Mouse (Mus musculus) c-Kit-negative CD71-positive TER-119-positive erythroid progenitor cells, embryonic 14.5 days (primary cell): ENCODE data around the gene Ip6k1.
A peak's percentile ranks its signal among the peaks of the same experiment; 100 is the strongest.

Experiments used
- DNase-seq: peaks from one replicate; pipeline ENCODE4 v3.0.0-alpha.2; 2013; ENCODE audit warnings: low read depth, low spot score

Ip6k1 gene

GRCm38 (mm10) chr9:108001922-108002770 lies at the start of gene Ip6k1:
Gene Ip6k1, plus strand, starts transcription at chr9:108002501.
- DNase-seq: peak; percentile 100

DNA sequence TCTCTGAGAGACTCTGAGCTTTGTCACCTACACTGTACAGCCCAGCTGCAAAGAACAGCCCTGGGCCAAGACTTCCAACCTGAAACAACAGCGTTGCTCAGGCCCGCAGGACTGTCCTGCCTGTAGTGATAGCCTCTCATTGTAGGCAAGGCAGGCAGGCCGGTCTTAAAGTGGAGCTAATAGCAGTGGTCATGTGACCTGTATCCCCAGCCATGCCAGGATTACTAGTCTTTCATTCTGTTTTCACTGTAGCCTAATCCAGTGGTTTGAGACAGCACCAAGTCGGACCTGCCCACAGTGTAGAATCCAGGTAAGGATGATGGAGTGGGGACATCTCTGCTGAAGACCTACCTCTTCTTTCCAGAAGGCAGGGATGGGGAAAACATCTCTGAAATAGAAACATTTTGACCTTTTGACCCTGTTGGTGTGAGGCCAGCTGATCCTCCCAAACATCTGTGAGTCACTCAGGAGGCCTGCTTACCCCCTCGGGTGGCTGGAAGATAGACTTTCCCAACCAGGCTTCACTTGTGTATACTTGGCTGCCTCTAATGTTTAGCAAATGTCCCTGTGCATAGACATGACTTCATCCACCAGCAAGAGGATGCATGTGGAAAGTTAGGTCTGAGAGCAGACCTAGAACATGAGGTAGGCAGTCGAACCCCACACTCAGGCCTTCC lies 46.5 kb upstream of the Ip6k1 start:
- no peak for DNase-seq

- no peak for DNase-seq
These were observed 45.2 kb upstream of the Ip6k1 start for GRCm38 (mm10) chr9:107957141-107957540.

GRCm38 (mm10) chr9:107959896-107960295 lies 42.4 kb upstream of the Ip6k1 start:
- DNase-seq: no peak

- DNase-seq: no peak
These were observed 41.4 kb upstream of the Ip6k1 start for GRCm38 (mm10) chr9:107960928-107961327.

GRCm38 (mm10) chr9:107961351-107961762 lies 40.9 kb upstream of the Ip6k1 start:
- DNase-seq: no peak

GRCm38 (mm10) chr9:107961881-107962280 lies 40.4 kb upstream of the Ip6k1 start:
- DNase-seq: no peak

GRCm38 (mm10) chr9:107962916-107963315 lies 39.4 kb upstream of the Ip6k1 start:
- no peak for DNase-seq

DNA sequence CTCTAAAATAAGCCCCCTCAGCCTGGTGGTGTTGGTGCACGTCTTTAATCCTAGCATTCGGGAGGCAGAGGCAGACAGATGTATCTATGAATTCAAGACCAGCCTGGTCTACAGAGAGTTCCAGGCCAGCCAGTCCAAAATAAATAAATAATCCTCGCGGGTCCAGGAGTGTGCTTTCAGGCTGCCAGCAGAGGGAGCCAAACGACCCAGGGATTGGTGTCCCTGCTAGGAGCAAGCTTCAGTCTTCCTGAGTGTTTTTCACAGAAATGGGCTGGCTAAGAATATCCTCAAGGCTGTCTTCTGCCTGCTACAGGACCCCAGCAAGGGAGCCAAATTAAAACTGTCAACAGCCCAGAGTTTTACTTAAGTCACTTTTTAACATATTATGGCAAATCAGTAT lies 38.6 kb upstream of the Ip6k1 start:
- peak; percentile 84 for DNase-seq

DNA sequence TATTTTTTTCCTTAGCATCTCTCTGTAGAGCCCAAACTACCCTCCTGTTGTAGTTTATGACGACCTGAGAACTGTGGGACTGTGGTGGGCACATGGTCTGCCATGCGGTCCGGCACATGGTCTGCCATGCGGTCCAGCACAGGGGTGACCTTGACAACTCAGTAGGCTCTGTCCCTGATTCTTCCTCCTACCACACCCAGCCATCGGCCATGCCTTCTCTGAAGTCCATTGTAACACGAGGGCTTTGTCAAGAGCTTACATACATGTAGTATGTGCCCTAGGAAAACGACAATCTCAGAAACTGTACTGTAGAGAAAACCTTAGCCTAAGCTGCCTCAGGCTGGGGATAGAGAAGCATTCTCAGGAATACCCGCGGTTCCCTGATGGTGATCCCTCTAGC lies 37.6 kb upstream of the Ip6k1 start:
- DNase-seq: no peak

DNA sequence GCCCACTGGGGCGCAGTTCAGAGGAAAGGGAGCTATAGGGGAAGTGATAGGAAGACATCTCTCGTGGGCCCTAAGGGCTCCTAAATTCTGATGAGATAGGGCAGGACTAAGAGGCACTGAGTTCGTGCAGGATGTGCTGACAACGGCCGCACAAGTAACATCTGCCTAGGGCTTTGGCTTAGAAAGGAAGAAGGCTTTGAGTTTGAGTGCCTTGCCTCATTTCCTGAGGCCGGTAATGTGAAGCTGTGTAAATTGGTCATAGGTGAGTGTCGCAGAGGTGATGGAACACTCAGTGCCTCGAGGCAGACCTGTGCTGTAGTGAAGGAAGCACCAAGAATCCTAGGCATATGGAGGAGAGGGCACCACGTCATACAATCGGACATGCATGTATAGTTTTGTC lies 35.6 kb upstream of the Ip6k1 start:
- no peak for DNase-seq

DNA sequence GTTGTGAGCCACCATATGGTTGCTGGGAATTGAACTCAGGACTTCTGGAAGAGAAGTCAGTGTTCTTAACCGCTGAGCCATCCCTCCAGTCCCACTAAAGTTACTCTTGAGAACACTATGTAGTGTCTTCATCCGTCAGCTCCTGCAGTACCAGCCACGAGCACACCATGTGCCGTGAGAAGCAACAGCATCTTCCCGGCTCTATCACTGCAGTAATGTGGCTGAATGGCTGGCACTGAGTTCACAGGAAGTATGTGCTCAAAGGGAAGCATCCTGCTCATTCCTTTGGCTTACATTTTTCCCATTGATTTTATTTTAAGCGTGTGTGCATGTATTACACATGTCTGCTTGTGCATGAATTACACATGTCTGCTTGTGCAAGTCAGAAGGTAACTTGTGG lies 34.9 kb upstream of the Ip6k1 start:
- DNase-seq: no peak

DNA sequence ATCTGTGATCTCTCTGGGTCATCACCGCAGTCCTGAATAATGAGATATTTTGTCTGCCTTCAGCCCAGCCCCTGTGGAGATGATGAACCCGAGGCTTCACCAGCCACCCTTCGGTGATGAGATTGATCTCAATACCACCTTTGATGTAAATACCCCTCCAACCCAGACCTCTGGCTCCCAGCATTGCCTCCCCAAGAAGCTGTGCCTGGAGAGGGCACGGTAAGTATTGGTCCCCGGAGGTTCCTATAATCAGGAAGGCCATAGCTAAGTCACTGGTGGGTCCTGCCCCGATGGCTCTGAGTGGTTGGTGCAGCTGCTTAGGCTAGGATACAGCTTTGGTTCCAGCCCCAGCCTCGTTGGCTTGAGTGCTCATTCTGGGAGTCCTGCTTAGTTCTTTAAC lies 33.8 kb upstream of the Ip6k1 start:
- DNase-seq: no peak

DNA sequence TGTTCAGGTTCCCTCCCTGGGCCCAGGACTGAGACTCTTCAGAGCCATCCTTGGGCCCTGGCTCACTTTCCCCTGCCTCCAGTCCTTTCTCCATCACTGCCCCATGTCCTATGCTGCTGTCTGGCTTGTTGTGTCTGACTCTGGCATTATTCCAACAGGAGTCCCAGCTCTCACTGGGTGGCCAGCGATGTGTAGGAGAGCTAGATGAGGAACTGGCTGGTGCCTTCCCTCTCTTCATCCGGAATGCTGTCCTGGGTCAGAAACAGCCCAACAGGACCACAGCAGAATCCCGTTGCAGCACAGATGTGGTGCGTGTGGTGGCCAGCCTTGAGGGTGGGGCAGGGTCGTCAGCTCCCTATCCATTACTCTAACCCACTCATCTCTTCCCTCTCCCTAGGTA lies 32.0 kb upstream of the Ip6k1 start:
- DNase-seq: no peak

DNA sequence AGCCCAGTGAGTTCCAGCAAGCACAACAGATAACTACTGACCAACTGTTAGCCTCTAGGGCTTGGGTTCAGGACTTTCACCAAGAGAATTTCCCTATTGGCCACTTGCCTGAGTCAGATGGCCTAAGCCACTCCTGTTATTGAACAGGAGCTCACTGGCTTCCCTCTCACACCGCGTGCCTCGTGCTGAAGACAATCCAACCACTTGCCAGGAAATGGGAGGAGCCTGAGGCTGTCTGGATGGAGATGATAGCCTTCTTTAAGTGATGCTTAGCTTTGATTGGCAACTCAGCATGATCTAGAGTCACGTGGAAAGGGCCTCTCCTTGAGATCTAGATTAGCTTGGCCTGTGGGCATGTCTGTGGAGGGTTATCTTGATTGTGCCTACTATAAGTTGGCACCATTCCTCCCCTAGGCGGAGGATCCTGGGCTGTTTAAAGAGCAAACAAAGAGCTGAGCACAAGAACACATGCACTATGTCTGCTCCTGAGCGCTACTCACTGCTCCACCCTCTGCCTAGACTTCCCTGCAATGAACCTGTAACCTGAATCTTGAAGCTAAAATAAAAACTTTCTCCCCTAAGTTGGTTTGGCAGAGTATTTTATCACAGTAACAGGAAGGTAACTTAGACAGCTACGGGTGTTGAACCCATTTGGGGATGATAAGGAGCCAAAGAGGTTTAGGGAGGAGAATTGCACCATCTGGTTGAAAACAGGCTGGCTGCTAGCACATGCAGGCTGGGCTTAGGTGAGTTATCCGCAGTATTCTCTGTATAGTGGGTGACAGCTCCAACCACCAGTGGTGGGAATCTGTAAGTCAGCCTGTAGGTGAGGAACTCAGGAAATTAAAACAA lies 30.4 kb upstream of the Ip6k1 start:
- DNase-seq: peak; percentile 88

- peak; percentile 76 for DNase-seq
These were observed 27.7 kb upstream of the Ip6k1 start for GRCm38 (mm10) chr9:107974491-107975171.

DNA sequence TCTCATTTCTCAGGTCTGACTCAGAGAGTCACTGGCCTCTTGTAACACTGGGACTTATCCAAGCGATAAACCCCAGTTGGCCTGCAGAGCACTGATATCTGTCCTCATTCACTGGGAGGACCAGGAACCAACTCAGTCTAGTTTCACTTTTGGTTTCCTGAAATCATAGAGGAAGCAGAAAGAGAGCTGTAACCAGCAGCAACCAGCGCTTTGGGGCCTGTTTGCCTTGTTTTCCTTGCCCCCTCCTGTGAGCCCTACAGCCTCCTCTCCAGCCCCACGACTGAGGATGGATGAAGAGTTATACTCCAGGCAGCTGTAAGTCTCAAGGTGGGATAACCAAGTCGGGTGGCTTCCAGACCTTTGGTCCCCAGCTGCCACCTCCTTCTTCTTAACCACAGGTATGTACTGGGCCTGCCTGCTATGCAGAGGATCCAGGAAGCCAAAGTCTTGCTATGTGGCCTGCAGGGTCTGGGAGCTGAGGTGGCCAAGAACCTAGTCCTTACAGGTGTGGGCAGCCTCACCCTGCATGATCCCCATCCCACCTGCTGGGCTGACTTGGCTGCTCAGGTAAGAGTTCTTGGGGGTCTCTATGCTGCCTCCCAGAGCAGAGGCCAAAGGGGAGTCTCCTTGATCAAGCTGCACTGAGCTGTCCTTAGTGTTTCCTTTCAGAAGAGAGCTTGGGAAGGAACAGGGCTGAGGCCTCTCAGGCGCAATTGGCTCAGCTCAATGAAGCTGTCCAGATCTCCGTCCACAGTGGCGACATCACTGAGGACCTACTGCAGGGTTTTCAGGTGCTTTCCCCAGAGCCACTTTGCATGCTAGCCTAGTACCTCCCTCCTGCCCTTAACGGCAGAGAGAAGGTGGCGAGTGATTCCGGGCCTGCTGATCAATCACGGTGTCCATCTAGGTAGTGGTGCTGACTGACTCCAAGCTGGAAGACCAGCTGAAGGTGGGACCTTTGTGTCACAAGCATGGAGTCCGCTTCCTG lies 26.6 kb upstream of the Ip6k1 start, which contains the start of gene Uba7:
Uba7 (plus strand) TSS at position 107 of the 988 bp plus-strand sequence.
- DNase-seq: peak; percentile 82

DNA sequence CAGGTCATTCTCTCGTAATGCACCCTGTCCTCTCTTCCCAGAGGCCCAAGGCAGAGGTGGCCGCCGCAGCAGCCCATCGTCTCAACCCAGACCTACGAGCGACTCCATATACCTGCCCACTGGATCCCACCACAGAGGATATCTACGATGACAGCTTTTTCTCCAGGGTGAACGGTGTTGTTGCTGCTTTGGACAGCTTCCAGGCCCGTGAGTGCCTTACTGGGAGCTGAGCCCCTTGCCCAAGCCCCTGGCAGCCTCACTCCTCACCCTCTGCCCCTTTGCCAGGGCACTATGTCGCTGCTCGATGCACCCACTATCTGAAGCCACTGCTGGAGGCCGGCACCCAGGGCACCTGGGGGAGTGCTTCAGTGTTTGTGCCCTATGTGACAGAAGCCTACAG lies 23.5 kb upstream of the Ip6k1 start:
- no peak for DNase-seq

DNA sequence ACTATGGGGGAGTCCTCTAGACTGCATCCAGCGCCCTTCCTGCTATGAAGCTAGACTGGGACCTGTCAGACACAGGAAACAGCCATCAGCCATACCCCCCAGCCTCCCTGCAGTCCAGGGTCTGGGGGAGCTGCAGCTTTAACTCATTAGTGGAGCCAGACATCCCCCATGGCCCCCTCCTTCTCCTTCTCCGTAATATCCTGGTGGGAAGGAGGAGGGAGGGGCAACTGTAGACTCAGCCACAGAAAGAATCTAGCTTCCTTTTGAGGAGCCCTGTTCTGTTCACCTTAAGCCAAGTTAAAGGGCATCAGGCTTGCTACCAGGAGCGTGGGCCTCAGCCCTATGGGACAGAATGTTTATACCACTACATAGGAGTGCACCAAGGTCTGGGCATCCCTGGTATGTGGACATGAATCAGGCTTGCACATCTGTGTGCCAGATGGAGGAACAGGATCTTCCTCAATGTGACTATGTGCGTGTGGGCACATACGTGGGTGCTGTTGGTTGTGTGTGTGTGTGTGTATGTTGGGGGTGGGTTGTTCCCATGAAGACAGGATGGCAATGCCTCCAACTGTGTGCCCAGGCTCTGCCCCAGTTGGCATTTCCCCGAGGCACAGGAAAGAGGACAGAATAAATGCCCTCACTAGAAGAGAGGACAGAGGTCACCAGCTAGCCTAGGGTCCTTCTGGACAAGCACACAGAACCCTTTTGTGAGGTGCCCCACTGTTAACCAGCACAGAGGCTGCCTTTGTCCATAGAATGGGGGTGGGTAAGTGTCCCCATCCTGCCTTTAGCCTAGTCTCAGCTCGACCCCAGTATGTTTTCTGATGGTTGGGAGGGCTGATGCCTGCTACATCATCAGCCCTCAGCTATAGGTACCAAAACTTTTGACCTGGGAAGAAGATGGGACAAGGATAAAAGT lies 20.4 kb upstream of the Ip6k1 start:
- DNase-seq: no peak
